Mouse (Mus musculus) gastrocnemius, postnatal 25 days (tissue): ENCODE measurements around the gene Olfr671. TPM values are rescaled to one million over a fixed set of nuclear protein-coding genes. Genes with fewer than 3 reads are reported as not detected.
"Not testable (repeated sequence)": the region's sequence is repeated elsewhere in the genome, so short reads cannot be mapped to it uniquely, and the experiment has no call there.

Experiments
- DNase-seq: peaks from one replicate; pipeline ENCODE4 v3.0.0; 2022
- long read RNA-seq, 2 experiments: library from polyadenylated mRNA; stranded (forward); transcript quantifications; one replicate each; pipeline ENCODE4 v2.0.0; 2021
- total RNA-seq, 2 experiments: library from RNA; stranded (reverse); gene quantifications; 1 replicate in 1 of 2; 2 replicates in 1 of 2; pipeline ENCODE4 v1.2.3; 2021

Gene Olfr671
- total RNA-seq: not detected
- long read RNA-seq, experiment 1: 0 reads
- long read RNA-seq, experiment 2: 0 reads

- no peak for DNase-seq
Measured at GRCm38 (mm10) chr7:104979026-104979425, at the start of gene Olfr671. TSS of gene Olfr671 (minus strand) at chr7:104979126.

- DNase-seq: no peak
Measured at GRCm38 (mm10) chr7:105028360-105028759, 49.4 kb upstream of the Olfr671 start, which contains the start of gene Olfr675. TSS of gene Olfr675 (minus strand) at chr7:105028460.

GRCm38 (mm10) chr7:105022530-105022929, 43.6 kb upstream of the Olfr671 start:
- no peak for DNase-seq

GRCm38 (mm10) chr7:105001929-105002328, 23.0 kb upstream of the Olfr671 start, which contains the start of gene Olfr672:
TSS of gene Olfr672 (minus strand) at chr7:105002029.
- DNase-seq: no peak

GRCm38 (mm10) chr7:104972507-104972906, 6.4 kb downstream of the Olfr671 start:
- DNase-seq: not testable (repeated sequence)

- no peak for DNase-seq
Measured at GRCm38 (mm10) chr7:104962520-104962919, 16.4 kb downstream of the Olfr671 start, which contains the start of gene Olfr670. TSS of gene Olfr670 (minus strand) at chr7:104962620.

GRCm38 (mm10) chr7:104950234-104950633, 28.7 kb downstream of the Olfr671 start:
- not testable (repeated sequence) for DNase-seq

- no peak for DNase-seq
Measured at GRCm38 (mm10) chr7:104933940-104934339, 45.0 kb downstream of the Olfr671 start, which contains the start of gene Olfr669. TSS of gene Olfr669 (plus strand) at chr7:104934240.

- DNase-seq: no peak
Measured at GRCm38 (mm10) chr7:104927957-104928356, 51.0 kb downstream of the Olfr671 start, which contains the start of gene Olfr668. TSS of gene Olfr668 (minus strand) at chr7:104928057.

Other genes with a start within 250 kb of the Olfr671 start
- gene Usp17le, start 201.7 kb downstream of the Olfr671 start, total RNA-seq: not detected
- not detected for gene Usp17lb, start 136.5 kb downstream of the Olfr671 start, total RNA-seq
- gene Usp17la, start 122.1 kb downstream of the Olfr671 start, total RNA-seq: not detected
- gene Olfr665, start 101.1 kb downstream of the Olfr671 start, total RNA-seq: not detected
- gene Olfr666, start 83.2 kb downstream of the Olfr671 start, total RNA-seq: not detected
- gene Olfr667, start 57.6 kb downstream of the Olfr671 start, total RNA-seq: not detected
- not detected for gene Olfr668, start 51.1 kb downstream of the Olfr671 start, total RNA-seq
- not detected for gene Olfr669, start 44.9 kb downstream of the Olfr671 start, total RNA-seq
- gene Olfr670, start 16.5 kb downstream of the Olfr671 start, total RNA-seq: not detected
- not detected for gene Olfr672, start 22.9 kb upstream of the Olfr671 start, total RNA-seq
- gene Olfr675, start 49.3 kb upstream of the Olfr671 start, total RNA-seq: not detected
- gene Olfr676, start 53.6 kb upstream of the Olfr671 start, total RNA-seq: not detected
- gene Olfr677, start 72.2 kb upstream of the Olfr671 start, total RNA-seq: not detected
- gene Olfr678, start 85.3 kb upstream of the Olfr671 start, total RNA-seq: not detected
- not detected for gene Olfr679, start 102.1 kb upstream of the Olfr671 start, total RNA-seq
- gene Olfr680-ps1, start 113.7 kb upstream of the Olfr671 start, total RNA-seq: not detected
- gene Olfr681, start 137.7 kb upstream of the Olfr671 start, total RNA-seq: not detected
- not detected for gene Olfr683, start 167.9 kb upstream of the Olfr671 start, total RNA-seq
- not detected for gene Olfr684, start 184.5 kb upstream of the Olfr671 start, total RNA-seq
- gene Olfr685, start 206.9 kb upstream of the Olfr671 start, total RNA-seq: not detected
- not detected for gene Olfr686, start 228.4 kb upstream of the Olfr671 start, total RNA-seq